Mouse (Mus musculus) forebrain, embryonic 14.5 days (tissue): Measurements from ENCODE around the gene Atl1. TPM values are rescaled to one million over a fixed set of nuclear protein-coding genes. Genes with fewer than 3 reads are reported as not detected.

ENCODE experiments used
- ATAC-seq: fragments of 200-750 bp; cut with Nextera tagmentation; 2 replicates; pipeline ENCODE4 v1.8.0; 2017; ENCODE audit warnings: mild to moderate bottlenecking, moderate library complexity
- DNase-seq: peaks from one replicate; pipeline ENCODE4 v3.0.0-alpha.2; 2015; ENCODE audit warnings: low spot score
- H3K27ac ChIP-seq: fragments of 300-500 bp; sonication (generic); 2 replicates; pipeline ENCODE4 v1.5.1; 2014; ENCODE audit warnings: low read depth, mild to moderate bottlenecking, control low read depth, low read length, moderate library complexity
- H3K27me3 ChIP-seq: fragments of 300-500 bp; sonication (generic); replicated peaks from 2 replicates; pipeline ENCODE4 v1.6.1; 2014; ENCODE audit warnings: low read length, control low read depth, mixed read lengths; ENCODE audit not compliant: control insufficient read depth, insufficient read depth
- H3K36me3 ChIP-seq: fragments of 300-500 bp; sonication (generic); 2 replicates; pipeline ENCODE4 v1.6.1; 2014; ENCODE audit warnings: low read length, control low read depth; ENCODE audit not compliant: control insufficient read depth, insufficient read depth
- H3K4me1 ChIP-seq: fragments of 300-500 bp; sonication (generic); 2 replicates; pipeline ENCODE4 v1.6.1; 2014; ENCODE audit warnings: antibody characterized with exemption, low read length, control low read depth; ENCODE audit not compliant: control insufficient read depth, insufficient read depth
- H3K4me2 ChIP-seq: fragments of 300-500 bp; sonication (generic); 2 replicates; pipeline ENCODE4 v1.6.1; 2014; ENCODE audit warnings: mild to moderate bottlenecking, control low read depth, low read length
- H3K4me3 ChIP-seq: fragments of 300-500 bp; sonication (generic); 2 replicates; pipeline ENCODE4 v1.5.1; 2014; ENCODE audit warnings: low read depth, low read length, control low read depth
- H3K9ac ChIP-seq: fragments of 300-500 bp; sonication (generic); 2 replicates; pipeline ENCODE4 v1.6.1; 2014; ENCODE audit warnings: mild to moderate bottlenecking, low read length, control low read depth, moderate library complexity
- H3K9me3 ChIP-seq: fragments of 300-500 bp; sonication (generic); replicated peaks from 2 replicates; pipeline ENCODE4 v1.6.1; 2016; ENCODE audit warnings: low read length, control low read depth, mixed read lengths; ENCODE audit not compliant: control insufficient read depth
- WGBS: fragments of 180-500 bp; shearing (Covaris S2); extraction: QIAGEN DNeasy Blood & Tissue Kit; methylation state at CpG from one replicate; pipeline ENCODE4 v1.1.7; 2014; 5-methylcytosine and 5-hydroxymethylcytosine counted together
- polyA plus RNA-seq: library from polyadenylated mRNA; unstranded; fragments of >200 nt; fragmentation: Nextera tagmentation; extraction: Ambion mirVana; gene quantifications from 2 replicates; pipeline ENCODE4 v1.2.1, GENCODE M21; 2014

Gene Atl1
- 106 and 136 TPM in 2 replicates for polyA plus RNA-seq

DNA sequence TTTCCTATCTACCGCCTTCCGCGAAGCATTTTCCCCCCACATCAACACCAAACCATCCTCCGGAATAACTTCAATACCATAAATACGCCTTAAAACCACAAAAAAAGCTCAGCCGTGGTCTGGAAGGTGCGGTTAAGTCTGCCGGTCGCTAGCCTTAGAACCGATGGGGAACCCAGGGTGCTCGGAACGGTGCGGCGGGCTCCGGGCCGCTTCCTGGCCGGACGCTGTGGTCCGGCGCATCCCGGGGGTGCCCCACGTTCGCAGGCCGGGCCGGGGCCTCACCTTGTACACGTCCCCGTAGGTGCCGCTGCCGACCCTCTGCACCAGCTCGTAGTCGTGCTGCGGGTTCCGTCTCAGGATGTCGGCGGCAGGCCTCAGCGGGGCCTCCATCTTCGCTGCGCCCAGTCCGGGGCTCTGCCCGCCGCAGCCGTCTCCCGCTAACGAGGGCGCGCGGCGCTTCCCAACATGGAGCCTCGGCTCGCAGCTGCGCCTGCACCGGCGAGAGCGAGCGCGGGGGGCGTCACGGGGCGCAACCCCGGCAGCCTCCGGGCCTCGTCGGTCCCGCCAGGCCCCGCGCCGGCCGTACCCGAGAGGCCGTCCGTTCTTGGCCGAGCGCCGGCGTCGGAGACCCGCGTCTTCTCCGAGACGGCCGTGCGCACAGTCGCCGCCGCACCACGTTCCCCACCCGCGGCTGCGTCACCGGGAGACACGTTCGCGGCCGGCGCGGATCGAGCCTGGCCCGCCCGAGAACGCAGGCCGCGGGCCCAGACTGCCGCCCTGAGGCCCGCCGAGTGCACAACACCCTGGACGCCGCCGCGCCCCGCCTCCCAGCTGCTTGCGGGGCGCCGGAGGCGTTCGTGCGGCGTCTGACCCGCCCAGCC lies at the start of gene Atl1, which contains the start of gene Map4k5:
Atl1 (plus strand) TSS at position 244 of the 881 bp plus-strand sequence.
Map4k5 (minus strand) TSS at position 830 of the 881 bp plus-strand sequence.
- peaks cover 18% of the 10 kb centered on the region for H3K4me1 ChIP-seq
- H3K9me3 ChIP-seq, result no peaks in the 10 kb centered on the region
- H3K9ac ChIP-seq, result peak within 1 kb of the TSS; percentile 96
- H3K27ac ChIP-seq, result peak within 1 kb of the TSS; percentile 93
- peak within 1 kb of the TSS; percentile 86 for H3K4me3 ChIP-seq
- H3K4me2 ChIP-seq, result peak within 1 kb of the TSS; percentile 70
- DNase-seq (peak; percentile 92), ATAC-seq (peak; percentile 97)
- whole genome bisulfite sequencing, result under 1% methylated on average over 103 of the region's 118 CpGs
- no peaks in the 10 kb centered on the region for H3K27me3 ChIP-seq
- no peaks in the 10 kb centered on the region; the same call in 1 of the 2 replicates for H3K36me3 ChIP-seq

DNA sequence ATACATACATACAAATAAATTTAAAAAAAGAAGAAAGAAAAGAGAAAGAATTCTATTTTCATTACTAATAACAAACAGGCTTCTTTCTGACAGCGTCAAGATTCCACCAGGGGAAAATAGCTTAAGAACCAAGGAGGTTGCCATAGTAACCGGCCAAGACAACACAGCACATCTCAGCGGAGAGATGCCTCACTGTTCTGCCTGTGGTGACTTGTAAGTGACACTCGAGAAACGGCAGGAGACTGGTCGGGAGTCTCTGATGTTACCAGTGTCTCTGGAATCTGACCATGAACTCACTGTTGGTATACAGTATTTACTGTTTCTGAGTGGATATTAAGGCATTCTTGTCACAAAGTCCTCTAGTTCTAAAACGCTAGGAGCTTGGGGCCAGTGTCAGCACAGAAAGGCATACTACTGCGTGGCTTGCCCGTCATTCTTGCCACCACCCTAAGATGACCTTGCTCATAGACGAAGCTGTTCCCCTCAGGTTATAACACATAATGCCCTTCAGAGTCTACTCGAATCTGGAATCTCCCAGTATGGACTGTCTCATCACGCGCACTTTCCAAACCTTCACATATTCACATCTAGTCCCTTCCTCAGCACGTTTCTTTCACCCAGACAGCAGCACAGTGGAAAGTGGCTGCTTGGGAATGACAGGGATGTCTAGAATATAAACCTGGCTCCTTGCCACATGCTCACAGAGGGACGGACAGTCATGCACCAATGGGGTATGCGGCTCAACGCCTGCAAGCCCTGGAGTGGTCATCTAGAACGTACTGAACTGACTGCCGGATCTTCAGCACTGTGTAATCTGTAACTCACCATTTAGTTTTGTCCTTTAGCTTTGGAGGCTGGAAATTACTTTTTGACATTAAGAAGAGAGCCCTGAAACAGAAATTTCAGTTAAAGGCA lies 48.6 kb upstream of the Atl1 start:
- no peaks in the 10 kb centered on the region for H3K27me3 ChIP-seq
- no peaks in the 10 kb centered on the region for H3K9me3 ChIP-seq
- peaks cover 56% of the 10 kb centered on the region for H3K36me3 ChIP-seq
- peak; percentile 82 for ATAC-seq
- no peak overlapping the region for H3K4me3 ChIP-seq
- H3K4me2 ChIP-seq, result no peak overlapping the region
- no peaks in the 10 kb centered on the region for H3K4me1 ChIP-seq
- peak; percentile 85 for DNase-seq
- no peak overlapping the region for H3K9ac ChIP-seq
- 0 out of 2 replicates have a peak overlapping the region, but pooled peaks have one; percentile 9 for H3K27ac ChIP-seq
- WGBS, result 68% methylated on average over 19 of the region's 19 CpGs

DNA sequence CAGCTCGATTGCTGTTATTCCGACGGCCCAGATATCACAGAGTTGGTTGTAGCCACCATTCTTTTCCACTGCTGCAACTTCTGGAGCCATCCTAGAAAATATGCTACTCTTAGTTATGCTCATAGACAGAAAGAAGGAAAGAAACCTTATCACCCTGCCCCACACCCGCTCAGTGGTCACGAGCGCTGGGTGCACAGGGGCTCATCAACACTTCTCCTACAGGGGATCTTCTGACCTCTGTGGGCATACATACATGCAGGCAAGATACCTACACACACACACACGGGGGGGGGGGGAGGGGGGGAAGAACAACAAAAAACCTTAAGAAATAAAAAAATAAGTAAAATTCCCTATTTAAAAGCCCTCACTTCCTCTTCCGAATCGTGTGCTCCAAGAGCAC lies 46.7 kb upstream of the Atl1 start:
- WGBS, result 90% methylated on average over 9 of the region's 9 CpGs
- ATAC-seq, result no peak
- no peak overlapping the region for H3K27ac ChIP-seq
- H3K36me3 ChIP-seq, result peaks cover 54% of the 10 kb centered on the region
- no peaks in the 10 kb centered on the region for H3K4me1 ChIP-seq
- no peak overlapping the region for H3K4me3 ChIP-seq
- no peak overlapping the region for H3K9ac ChIP-seq
- no peaks in the 10 kb centered on the region for H3K9me3 ChIP-seq
- DNase-seq, result no peak
- H3K27me3 ChIP-seq, result no peaks in the 10 kb centered on the region
- no peak overlapping the region for H3K4me2 ChIP-seq

DNA sequence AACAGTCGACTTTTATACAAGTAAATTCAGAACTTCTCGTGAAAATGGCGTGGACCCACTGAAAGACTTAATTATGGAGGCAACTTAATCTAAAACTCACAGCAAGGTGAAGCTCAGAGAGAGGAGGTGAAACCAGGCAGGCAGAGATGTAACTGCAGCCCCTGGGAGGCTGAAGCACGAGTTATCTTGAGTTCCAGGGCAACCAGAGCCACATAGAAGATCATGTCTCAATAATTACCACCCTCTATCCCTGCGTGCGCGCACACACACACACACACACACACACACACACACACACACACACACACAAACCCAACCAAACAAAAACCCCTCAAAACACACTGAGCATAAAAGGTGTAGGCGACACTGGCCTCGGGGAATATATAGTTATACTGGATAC lies 45.9 kb upstream of the Atl1 start:
- H3K27me3 ChIP-seq, result no peaks in the 10 kb centered on the region
- 94% methylated on average over 9 of the region's 9 CpGs for WGBS
- H3K4me3 ChIP-seq, result no peak overlapping the region
- no peak overlapping the region for H3K27ac ChIP-seq
- H3K4me2 ChIP-seq, result no peak overlapping the region
- peaks cover 52% of the 10 kb centered on the region for H3K36me3 ChIP-seq
- no peaks in the 10 kb centered on the region for H3K9me3 ChIP-seq
- ATAC-seq (no peak), DNase-seq (no peak)
- H3K4me1 ChIP-seq, result no peaks in the 10 kb centered on the region
- H3K9ac ChIP-seq, result no peak overlapping the region

DNA sequence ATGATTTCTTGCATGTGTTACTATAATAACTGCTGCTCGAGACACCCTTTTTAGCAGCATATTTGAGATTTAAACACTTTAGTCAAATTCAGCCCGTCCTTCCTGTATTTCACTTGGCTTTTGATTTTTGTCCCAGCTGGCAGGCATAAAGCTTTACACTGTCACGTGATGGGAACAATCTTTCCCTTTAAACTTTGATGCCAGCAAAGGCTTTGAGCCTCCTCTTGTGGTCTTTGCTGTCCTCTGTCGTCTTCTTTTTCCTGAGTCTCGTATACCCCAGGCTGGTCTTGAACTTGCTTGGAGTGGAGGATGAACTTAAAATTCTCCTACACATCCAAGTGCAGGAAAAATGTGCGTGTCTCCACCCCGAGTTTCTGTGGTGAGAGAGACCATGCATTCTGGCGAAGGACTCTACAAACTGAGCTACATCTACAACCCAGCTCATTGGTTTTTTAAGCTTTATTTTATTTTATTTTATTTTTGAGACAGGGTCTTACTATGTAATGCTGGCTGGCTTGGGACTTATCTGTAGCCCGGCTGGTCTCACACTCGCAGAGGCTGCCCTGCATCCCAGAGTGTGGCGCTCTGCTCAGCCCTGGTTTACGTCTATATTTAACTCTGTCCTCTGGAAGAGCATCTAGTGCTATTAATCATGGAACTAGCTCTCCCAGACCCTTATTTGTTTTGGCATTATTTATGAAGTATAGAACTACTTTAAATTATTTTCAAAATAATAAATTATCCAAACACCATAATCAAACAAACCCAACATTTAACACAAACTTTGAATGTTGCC lies 44.1 kb upstream of the Atl1 start:
- Histone ChIP-seq H3K36me3 (peaks cover 52% of the 10 kb centered on the region), H3K4me2 (no peak overlapping the region), H3K9ac (no peak overlapping the region), H3K9me3 (no peaks in the 10 kb centered on the region), H3K4me1 (no peaks in the 10 kb centered on the region), H3K4me3 (no peak overlapping the region), H3K27me3 (no peaks in the 10 kb centered on the region), H3K27ac (no peak overlapping the region)
- WGBS, result 91% methylated on average over 12 of the region's 12 CpGs
- ATAC-seq (no peak), DNase-seq (no peak)

DNA sequence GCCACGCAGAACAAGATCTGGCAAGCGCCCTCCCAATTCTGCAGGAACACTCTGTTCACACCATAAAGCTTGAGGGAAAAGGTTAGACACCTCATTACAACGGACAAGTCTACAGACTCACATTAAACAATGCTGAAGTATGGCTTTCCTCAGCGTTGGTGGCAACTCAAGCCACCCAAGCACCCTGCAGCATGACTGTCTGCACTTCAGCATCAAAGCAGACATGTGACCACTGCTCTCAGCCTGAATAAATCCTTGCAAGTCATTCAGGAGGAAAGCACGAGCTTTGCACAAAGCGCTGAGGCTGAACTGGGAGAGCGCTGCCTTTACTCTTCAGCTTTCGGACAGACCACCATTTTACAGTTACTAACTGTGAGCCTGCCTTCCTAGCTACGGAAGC lies 40.1 kb upstream of the Atl1 start:
- H3K36me3 ChIP-seq, result peaks cover 41% of the 10 kb centered on the region
- WGBS, result 83% methylated on average over 9 of the region's 9 CpGs
- DNase-seq (no peak), ATAC-seq (no peak)
- no peak overlapping the region for H3K27ac ChIP-seq
- no peak overlapping the region for H3K4me2 ChIP-seq
- no peak overlapping the region for H3K4me3 ChIP-seq
- H3K27me3 ChIP-seq, result no peaks in the 10 kb centered on the region
- H3K9me3 ChIP-seq, result no peaks in the 10 kb centered on the region
- no peak overlapping the region for H3K9ac ChIP-seq
- no peaks in the 10 kb centered on the region for H3K4me1 ChIP-seq

DNA sequence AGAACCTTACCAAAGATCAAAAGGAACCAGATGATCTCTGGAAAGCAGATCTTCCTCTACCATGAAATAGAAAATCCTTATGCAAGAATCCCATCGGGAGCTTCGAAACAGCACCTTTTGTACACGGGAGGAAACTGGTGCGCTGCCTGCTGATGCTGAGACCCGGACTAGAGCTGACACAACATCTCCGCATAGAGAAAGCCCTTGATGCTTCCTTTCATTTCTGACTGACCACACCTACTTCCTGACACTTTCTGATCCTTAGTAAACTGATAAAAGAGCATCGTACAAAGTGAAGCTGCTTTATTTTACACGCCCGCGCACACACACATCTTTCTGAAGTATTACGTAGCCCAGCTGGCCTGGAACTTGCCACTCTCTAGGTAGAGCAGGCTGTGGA lies 39.0 kb upstream of the Atl1 start:
- no peak overlapping the region for H3K27ac ChIP-seq
- H3K9ac ChIP-seq, result no peak overlapping the region
- no peaks in the 10 kb centered on the region for H3K4me1 ChIP-seq
- H3K27me3 ChIP-seq, result no peaks in the 10 kb centered on the region
- DNase-seq (no peak), ATAC-seq (no peak)
- no peak overlapping the region for H3K4me3 ChIP-seq
- no peaks in the 10 kb centered on the region for H3K9me3 ChIP-seq
- WGBS, result 87% methylated on average over 11 of the region's 11 CpGs
- peaks cover 31% of the 10 kb centered on the region for H3K36me3 ChIP-seq
- H3K4me2 ChIP-seq, result no peak overlapping the region

DNA sequence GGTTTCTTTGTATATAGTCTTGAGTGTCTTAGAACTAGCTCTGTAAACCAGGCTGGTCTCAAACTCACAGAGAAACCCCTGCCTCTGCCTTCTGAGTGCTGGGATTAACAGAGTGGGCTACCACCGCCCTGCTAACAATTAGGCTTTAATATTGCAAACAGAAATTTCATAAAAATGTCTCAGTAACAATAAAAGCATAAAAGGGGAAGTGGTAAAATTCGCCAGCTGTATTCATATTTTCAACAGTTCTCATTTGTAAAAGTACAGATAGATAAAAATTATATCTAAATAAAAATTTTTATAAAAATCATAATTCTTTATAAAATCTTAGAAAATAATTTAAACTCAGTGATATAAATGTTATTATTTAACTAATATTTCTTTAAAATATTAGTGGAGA lies 38.5 kb upstream of the Atl1 start:
- 91% methylated on average over 2 of the region's 2 CpGs for WGBS
- no peak overlapping the region for H3K4me3 ChIP-seq
- no peak overlapping the region for H3K9ac ChIP-seq
- DNase-seq (no peak), ATAC-seq (no peak)
- no peak overlapping the region for H3K27ac ChIP-seq
- no peaks in the 10 kb centered on the region for H3K27me3 ChIP-seq
- H3K4me2 ChIP-seq, result no peak overlapping the region
- no peaks in the 10 kb centered on the region for H3K9me3 ChIP-seq
- no peaks in the 10 kb centered on the region for H3K4me1 ChIP-seq
- peaks cover 28% of the 10 kb centered on the region for H3K36me3 ChIP-seq
